Mouse (Mus musculus): ENCODE results near the gene Eif2b1.

Gene Eif2b1

DNA sequence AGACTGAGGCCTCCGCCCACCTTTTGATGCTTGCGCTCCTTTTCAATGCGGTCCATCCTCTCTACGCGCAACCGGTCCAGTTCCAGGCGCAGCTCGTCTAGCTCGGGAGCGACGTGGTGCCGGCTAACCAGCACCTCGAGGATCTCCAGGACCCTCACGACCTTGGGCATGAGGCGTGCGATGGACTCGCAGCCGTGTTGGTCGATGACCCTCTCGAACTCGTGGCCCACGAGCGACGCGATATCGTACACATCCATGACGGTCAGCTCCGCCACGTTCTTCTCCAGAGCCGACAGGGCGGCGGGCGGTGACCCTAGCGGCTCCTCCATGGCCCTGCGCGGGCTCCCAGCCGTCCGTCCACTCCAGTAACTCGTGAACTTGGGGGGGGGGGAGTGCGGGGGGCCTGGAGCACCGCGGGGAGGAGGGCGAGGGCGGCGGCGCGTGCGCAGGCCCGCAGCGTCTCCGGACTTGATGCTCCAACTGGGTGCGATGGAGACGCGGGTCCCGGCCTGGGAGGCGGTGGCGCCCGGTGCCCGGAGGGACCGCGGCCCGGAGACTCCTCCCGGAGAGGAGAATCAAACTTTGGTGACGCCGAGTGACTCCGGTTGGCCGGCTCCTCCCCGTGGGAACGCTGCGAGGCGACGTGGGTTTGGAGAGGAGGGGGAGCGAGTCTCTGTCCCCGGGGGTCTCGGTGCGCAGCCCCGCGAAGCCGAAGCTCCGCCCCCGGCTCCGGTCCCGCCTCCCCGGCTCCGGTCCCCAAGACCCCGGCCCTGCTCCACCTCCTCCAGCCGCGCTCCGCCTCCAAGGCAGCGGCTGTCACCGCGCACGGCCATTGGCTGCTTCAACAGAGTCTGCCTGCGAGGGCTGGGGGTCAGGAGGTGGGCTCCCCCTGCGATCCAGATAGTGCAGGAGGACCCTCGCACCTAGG, 48.0 kb downstream of the Eif2b1 start, which contains the start of gene Rilpl1:
Gene Rilpl1 (minus strand): TSS at position 737 of the 928 bp plus-strand sequence.
- POLR2A ChIA-PET = interaction anchor here (0.5 to 2.3 kb wide), 37 partner anchors 10 to 203 kb away, joined by 3 to 13 read pairs (median 4); partner anchors contain the start of genes 2810006K23Rik (in 2 of the 4), Ddx55 (in 2 of the 4), Kmt5a (in 2 of the 4) and Mphosph9 (in 2 of the 4)
- CTCF ChIA-PET = interaction anchor here in 3 of 4 experiments (0.5 to 1.3 kb wide), 10 partner anchors 9 to 530 kb away, joined by 3 to 7 read pairs (median 3); partner anchors contain the start of gene Kmt5a (in 1 of the 3)

DNA sequence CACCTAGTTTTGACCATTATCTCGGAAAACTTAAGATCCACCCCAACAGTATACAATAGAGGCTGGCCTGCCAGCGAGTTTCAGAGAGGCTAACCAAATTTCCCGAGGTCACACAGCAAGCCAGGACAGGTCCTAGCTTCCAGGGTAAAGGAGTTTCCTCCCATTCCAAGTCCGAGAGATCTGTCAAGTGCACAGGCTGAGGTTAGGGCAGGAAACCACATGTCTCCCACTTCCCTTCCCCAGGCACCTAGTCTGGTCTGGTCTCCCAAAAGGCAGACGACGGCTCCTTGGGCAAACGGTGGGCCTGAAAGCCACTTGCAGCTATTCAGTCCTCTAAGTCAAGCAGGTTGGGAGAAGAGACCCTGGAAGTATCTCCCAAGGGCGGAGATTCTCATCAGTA, 49.2 kb downstream of the Eif2b1 start:
- CTCF ChIA-PET = interaction anchor here in 3 of 4 experiments (0.6 kb wide), 3 partner anchors 53 to 370 kb away, joined by 3 to 4 read pairs (median 3); no protein-coding TSS in a partner anchor
- POLR2A ChIA-PET = interaction anchor here in 2 of 4 experiments (0.7 to 1.6 kb wide), 5 partner anchors 9 to 90 kb away, joined by 3 to 4 read pairs (median 3); partner anchors contain the start of gene Kmt5a (in 2 of the 2)

DNA sequence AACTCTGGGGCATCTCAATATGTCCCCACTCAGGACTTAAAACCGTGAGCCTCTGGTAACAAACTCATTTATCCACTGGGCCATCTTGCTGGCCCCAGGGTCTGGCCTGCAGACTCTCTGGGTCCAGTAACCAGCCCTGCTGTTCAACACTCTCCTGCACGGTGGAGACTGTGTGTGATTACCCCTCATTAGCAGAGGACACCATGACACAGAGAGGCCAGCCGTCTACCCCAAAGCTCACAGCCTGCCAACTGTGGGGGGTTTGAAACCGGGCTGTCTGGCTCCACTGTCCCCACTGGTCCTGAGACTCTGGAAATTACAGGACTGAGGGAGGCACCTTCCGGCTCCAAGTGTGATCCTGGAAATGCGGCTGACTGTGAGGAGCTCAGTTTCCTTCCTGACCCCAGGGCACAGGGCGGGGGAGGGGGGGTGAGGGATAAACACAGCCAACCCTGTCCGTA, 49.7 kb downstream of the Eif2b1 start:
- ChIA-PET POLR2A (interaction anchor here in 2 of 4 experiments (0.5 to 2.4 kb wide), 10 partner anchors 9 to 201 kb away, joined by 3 to 12 read pairs (median 3); partner anchors contain the start of genes Kmt5a (in 2 of the 2), 2810006K23Rik (in 1 of the 2), Mphosph9 (in 1 of the 2) and Rilpl2 (in 1 of the 2)), CTCF (interaction anchor here in 2 of 4 experiments (0.6 to 1.0 kb wide), 4 partner anchors 97 to 371 kb away, joined by 3 to 4 read pairs (median 4); no protein-coding TSS in a partner anchor)

DNA sequence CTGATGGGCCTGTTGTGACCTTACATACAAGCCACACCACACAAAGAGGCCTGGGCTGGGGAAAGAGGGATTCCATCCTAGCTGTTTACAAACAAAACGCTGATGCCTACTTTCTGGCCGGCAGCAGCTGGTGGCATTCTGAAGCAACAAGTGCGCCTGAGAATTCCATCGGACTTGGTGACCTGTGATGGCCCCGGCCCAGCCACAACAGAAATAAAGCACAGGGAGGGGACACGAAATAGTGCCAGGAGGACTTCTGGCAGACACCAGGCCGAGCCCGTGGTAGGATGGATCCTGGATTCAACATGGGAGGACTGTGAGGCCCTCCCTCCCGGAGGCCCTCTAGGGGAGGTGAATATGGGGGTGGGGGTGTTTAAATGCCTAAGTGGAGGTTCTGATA, 50.1 kb downstream of the Eif2b1 start:
- CTCF ChIA-PET = interaction anchor here in 2 of 4 experiments (0.6 to 1.0 kb wide), 3 partner anchors 96 to 223 kb away, joined by 3 to 4 read pairs (median 3); no protein-coding TSS in a partner anchor
- POLR2A ChIA-PET = interaction anchor here in 2 of 4 experiments (0.5 to 2.4 kb wide), 10 partner anchors 10 to 201 kb away, joined by 3 to 12 read pairs (median 3); partner anchors contain the start of genes 2810006K23Rik (in 1 of the 2), Ddx55 (in 1 of the 2), Kmt5a (in 1 of the 2) and Mphosph9 (in 1 of the 2)

DNA sequence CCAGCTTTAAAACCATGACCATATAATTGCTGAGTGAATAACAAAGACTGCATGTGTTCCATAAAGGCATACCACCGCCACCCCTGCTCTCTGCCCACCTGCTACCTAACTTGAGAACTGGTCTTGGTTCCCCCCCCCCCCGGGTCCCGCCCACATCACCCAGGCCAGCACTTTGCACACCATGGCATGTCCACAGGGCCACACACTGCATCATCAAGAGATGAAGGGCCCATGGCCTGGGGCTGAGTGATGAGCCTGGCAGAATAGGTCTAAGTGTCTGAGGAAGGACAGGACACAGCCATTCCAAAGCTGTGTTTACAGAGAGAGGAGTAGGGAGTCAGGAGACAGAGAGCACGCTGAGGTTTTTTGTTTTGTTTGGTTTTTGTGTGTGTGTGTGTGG, 50.6 kb downstream of the Eif2b1 start:
- ChIA-PET POLR2A (interaction anchor here in 3 of 4 experiments (0.6 to 2.4 kb wide), 10 partner anchors 10 to 201 kb away, joined by 3 to 12 read pairs (median 3); partner anchors contain the start of genes 2810006K23Rik (in 1 of the 3), Ddx55 (in 1 of the 3), Kmt5a (in 1 of the 3) and Mphosph9 (in 1 of the 3)), CTCF (interaction anchor here in 2 of 4 experiments (0.6 to 1.0 kb wide), 2 partner anchors 96 to 739 kb away, joined by 3 read pairs; no protein-coding TSS in a partner anchor)

DNA sequence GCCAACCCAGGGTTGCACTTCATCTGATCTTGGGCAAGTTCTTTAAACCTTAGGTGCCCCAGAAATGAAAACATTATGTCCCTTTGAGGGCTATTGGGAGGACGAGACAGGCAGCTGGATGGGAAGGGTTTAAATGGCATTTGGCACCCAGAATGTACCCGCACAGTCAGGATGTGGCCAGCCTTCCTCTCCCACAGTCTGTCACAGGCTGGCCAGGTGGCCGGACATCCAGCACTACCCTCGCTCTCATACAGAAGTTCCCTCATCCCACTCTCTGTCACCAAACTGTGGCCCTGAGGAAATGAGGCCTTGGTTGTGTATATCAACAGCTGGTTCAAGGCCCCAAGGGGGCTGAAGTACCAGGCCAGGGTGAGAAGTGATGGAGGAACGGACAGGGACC, 54.0 kb downstream of the Eif2b1 start:
- ChIA-PET CTCF (interaction anchor here in 3 of 4 experiments (0.6 to 1.2 kb wide), 7 partner anchors 10 to 652 kb away, joined by 3 to 11 read pairs (median 5); no protein-coding TSS in a partner anchor), POLR2A (interaction anchor here in 2 of 4 experiments (0.5 to 1.4 kb wide), 9 partner anchors 9 to 512 kb away, joined by 3 to 4 read pairs (median 4); partner anchors contain the start of gene Ddx55 (in 1 of the 2))

DNA sequence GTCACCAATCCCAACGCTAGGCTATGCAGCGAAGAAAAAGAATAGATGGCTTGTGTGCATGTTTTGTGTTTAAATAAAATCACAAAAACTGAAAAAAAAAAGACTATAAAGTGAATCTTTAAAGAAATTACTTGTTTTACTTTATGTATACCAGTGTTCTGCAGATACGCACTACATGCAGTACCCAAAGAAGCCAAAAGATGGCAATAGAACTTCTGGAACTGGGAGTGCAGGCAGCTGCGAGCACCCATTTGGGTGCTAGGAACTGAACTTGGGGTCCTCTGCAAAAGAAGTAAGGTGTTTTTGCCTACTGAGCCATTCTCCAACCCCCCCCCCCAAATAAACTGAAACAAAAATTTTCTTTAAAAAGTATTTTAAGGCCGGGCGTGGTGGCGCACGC, 55.9 kb downstream of the Eif2b1 start:
- CTCF ChIA-PET = interaction anchor here (0.6 to 1.2 kb wide), 11 partner anchors 16 to 1498 kb away, joined by 3 to 12 read pairs (median 3); partner anchors contain the start of gene Snrnp35 (in 1 of the 4)
- POLR2A ChIA-PET = interaction anchor here in 2 of 4 experiments (0.5 to 1.3 kb wide), 7 partner anchors 9 to 279 kb away, joined by 3 to 11 read pairs (median 3); no protein-coding TSS in a partner anchor

GRCm38 (mm10) chr5:124521588-124521987, 57.3 kb downstream of the Eif2b1 start:
- POLR2A ChIA-PET = no interaction called here
- CTCF ChIA-PET = interaction anchor here in 3 of 4 experiments (0.5 to 1.3 kb wide), 4 partner anchors 10 to 526 kb away, joined by 3 read pairs; no protein-coding TSS in a partner anchor
